In the genomic region with DNA sequence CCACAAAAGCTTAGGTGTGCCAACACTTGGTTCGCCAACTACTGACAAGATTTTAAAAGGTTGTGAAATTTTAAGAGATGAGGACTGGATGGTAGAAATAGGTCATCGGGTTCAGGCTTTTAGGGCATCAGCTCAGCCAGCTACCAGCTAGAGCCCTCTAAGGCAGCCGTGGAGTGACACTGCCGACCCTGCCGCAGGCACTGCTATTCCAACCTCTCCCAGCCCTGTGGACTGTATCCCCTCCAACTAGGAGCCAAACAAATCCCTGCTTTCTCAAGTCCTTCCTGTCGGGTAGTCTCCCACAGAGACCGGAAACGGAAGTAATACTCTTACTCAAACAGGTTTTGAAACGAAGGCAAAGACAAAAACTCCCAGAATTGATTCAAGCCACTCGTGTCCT, we compare ENCODE assay signal across 20 mouse cellular contexts. TPM values are rescaled to one million over a fixed set of nuclear protein-coding genes. Genes with fewer than 3 reads are reported as not detected.
"Had no signal": no experiment of that assay in that cellular context is flagged by ENCODE, and none has a peak within 500 bp of the region (broad histone marks: within the 10 kb centered on the region; RNA-seq: fewer than 3 reads in every experiment).

No protein-coding gene starts in this region.

- H3K4me2 ChIP-seq: lung, embryonic 15.5 days; midbrain, embryonic 11.5 days; midbrain, embryonic 13.5 days; midbrain, embryonic 15.5 days; neural tube, embryonic 12.5 days; stomach, embryonic 15.5 days had no signal

- ATAC-seq: liver, postnatal 0 days; lung, postnatal 0 days; midbrain, embryonic 13.5 days; midbrain, embryonic 15.5 days had no signal

- H3K9me3 ChIP-seq: lung, embryonic 15.5 days; megakaryocyte, embryonic 14.5 days; midbrain, embryonic 13.5 days; midbrain, embryonic 15.5 days; neural tube, embryonic 12.5 days; stomach, embryonic 15.5 days had no signal

- H3K27ac ChIP-seq: lung, embryonic 15.5 days; macrophage; midbrain, embryonic 13.5 days; midbrain, embryonic 15.5 days; neural tube, embryonic 12.5 days; stomach, embryonic 15.5 days; stomach, postnatal 0 days had no signal

- H3K4me3 ChIP-seq: lung, embryonic 15.5 days; midbrain, embryonic 13.5 days; midbrain, embryonic 15.5 days; neural tube, embryonic 12.5 days; stomach, embryonic 15.5 days had no signal

- H3K4me1 ChIP-seq: lung, embryonic 15.5 days; midbrain, embryonic 13.5 days; midbrain, embryonic 15.5 days; neural tube, embryonic 12.5 days; stomach, embryonic 15.5 days had no signal

- H3K27me3 ChIP-seq: lung, embryonic 15.5 days; megakaryocyte, embryonic 14.5 days; midbrain, embryonic 13.5 days; midbrain, embryonic 15.5 days; neural tube, embryonic 12.5 days; stomach, embryonic 15.5 days had no signal

- H3K36me3 ChIP-seq: lung, embryonic 15.5 days; midbrain, embryonic 13.5 days; midbrain, embryonic 15.5 days; neural tube, embryonic 12.5 days; stomach, embryonic 15.5 days had no signal

- H3K9ac ChIP-seq: liver, postnatal 0 days; lung, embryonic 15.5 days; midbrain, embryonic 13.5 days; midbrain, embryonic 15.5 days; neural tube, embryonic 12.5 days; stomach, embryonic 15.5 days had no signal

- DNase-seq: liver, postnatal 0 days; lung, adult 2 months; lung, postnatal 14 days; lung, postnatal 36 days; right cerebral cortex, postnatal 14 days; thymus, adult 2 months; thymus, postnatal 25 days; thymus, postnatal 4 days had no signal

RNA-seq across cellular contexts. Expression of a gene that starts 15.9 kb away (rescaled TPM):
- total RNA-seq: midbrain, postnatal 0 days had no signal
- polyA plus RNA-seq: midbrain, embryonic 13.5 days; midbrain, embryonic 15.5 days; midbrain, postnatal 0 days; neural tube, embryonic 14.5 days had no signal
